Mouse (Mus musculus) midbrain, postnatal 0 days (tissue): ENCODE measurements around the gene Rps6. TPM values are rescaled to one million over a fixed set of nuclear protein-coding genes. Genes with fewer than 3 reads are reported as not detected.

Experiments
- ATAC-seq: fragments of 200-750 bp; cut with Nextera tagmentation; 2 replicates; pipeline ENCODE4 v1.8.0; 2017; ENCODE audit warnings: moderate number of reproducible peaks, mild to moderate bottlenecking, moderate TSS enrichment, moderate library complexity; ENCODE audit not compliant: low FRiP score
- DNase-seq: peaks from one replicate; pipeline ENCODE4 v3.0.0-alpha.2; 2015; ENCODE audit warnings: low spot score
- H3K27ac ChIP-seq: fragments of 300-500 bp; sonication (generic); 2 replicates; pipeline ENCODE4 v1.5.1; 2014; ENCODE audit warnings: low read depth, mild to moderate bottlenecking, low read length, mixed read lengths
- H3K27me3 ChIP-seq: fragments of 300-500 bp; sonication (generic); 2 replicates; pipeline ENCODE4 v1.6.1; 2014; ENCODE audit warnings: low read length, control low read depth, mixed read lengths; ENCODE audit not compliant: insufficient read depth
- H3K36me3 ChIP-seq: fragments of 300-500 bp; sonication (generic); 2 replicates; pipeline ENCODE4 v1.6.1; 2014; ENCODE audit warnings: low read length, control low read depth, mixed read lengths; ENCODE audit not compliant: insufficient read depth
- H3K4me1 ChIP-seq: fragments of 300-500 bp; sonication (generic); 2 replicates; pipeline ENCODE4 v1.6.1; 2014; ENCODE audit warnings: mild to moderate bottlenecking, control low read depth, antibody characterized with exemption, low read length, mixed read lengths; ENCODE audit not compliant: insufficient read depth
- H3K4me2 ChIP-seq: fragments of 300-500 bp; sonication (generic); 2 replicates; pipeline ENCODE4 v1.6.1; 2014; ENCODE audit warnings: low read depth, mild to moderate bottlenecking, low read length, mixed read lengths; ENCODE audit not compliant: poor library complexity, severe bottlenecking
- H3K4me3 ChIP-seq: fragments of 300-500 bp; sonication (generic); 2 replicates; pipeline ENCODE4 v1.5.1; 2014; ENCODE audit warnings: low read depth, mild to moderate bottlenecking, low read length, moderate library complexity
- H3K9ac ChIP-seq: fragments of 300-500 bp; sonication (generic); replicated peaks from 2 replicates; pipeline ENCODE4 v1.6.1; 2014; ENCODE audit warnings: mild to moderate bottlenecking, low read length, moderate library complexity, mixed read lengths; ENCODE audit not compliant: poor library complexity, severe bottlenecking
- H3K9me3 ChIP-seq: fragments of 300-500 bp; sonication (generic); 2 replicates; pipeline ENCODE4 v1.6.1; 2016; ENCODE audit warnings: low read length, control low read depth
- CTCF ChIP-seq: IDR thresholded peaks from 2 replicates; pipeline ENCODE4 v1.5.1; 2016; ENCODE audit warnings: antibody characterized with exemption, mild to moderate bottlenecking
- WGBS: fragments of 180-500 bp; shearing (Covaris S2); extraction: QIAGEN DNeasy Blood & Tissue Kit; methylation state at CpG from one replicate; pipeline ENCODE4 v1.1.7; 2014; 5-methylcytosine and 5-hydroxymethylcytosine counted together
- polyA plus RNA-seq: library from polyadenylated mRNA; unstranded; fragments of >200 nt; fragmentation: Nextera tagmentation; extraction: Ambion mirVana; gene quantifications from 2 replicates; pipeline ENCODE4 v1.2.1, GENCODE M21; 2015
- total RNA-seq: library from RNA; depleted of rRNA; stranded (reverse); fragments of >200 nt; gene quantifications from 2 replicates; pipeline ENCODE4 v1.2.3, GENCODE M21; 2014

Rps6 gene
- total and polyA plus RNA-seq, 2 experiments from 2014 or later = 310 to 941 TPM

DNA sequence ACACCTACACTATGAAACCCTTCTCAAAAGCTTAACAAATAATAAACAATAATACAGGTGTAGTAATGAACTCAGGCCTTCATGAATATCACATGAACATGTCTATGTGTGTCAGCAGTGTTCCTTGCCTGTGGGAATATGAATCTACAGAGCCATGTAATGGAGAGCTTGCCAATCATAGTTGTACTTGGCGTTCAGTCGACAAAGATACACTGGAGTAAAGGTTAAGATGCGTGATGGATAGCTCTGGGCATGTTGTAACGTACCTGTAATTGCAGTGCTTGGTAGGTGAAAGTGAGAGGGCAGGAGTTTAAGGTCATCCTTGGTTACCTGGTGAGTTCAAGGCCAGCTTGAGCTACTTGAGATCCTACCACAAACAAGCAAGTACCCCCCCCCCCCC, 24.0 kb upstream of the Rps6 start:
- WGBS = 90% methylated on average over 4 of the region's 4 CpGs
- Histone ChIP-seq H3K4me2 (no peak overlapping the region), H3K9me3 (no peaks in the 10 kb centered on the region), H3K4me1 (no peaks in the 10 kb centered on the region), H3K27me3 (no peaks in the 10 kb centered on the region), H3K36me3 (no peaks in the 10 kb centered on the region), H3K9ac (no peak overlapping the region), H3K27ac (no peak overlapping the region), H3K4me3 (no peak overlapping the region)
- ATAC-seq (no peak), DNase-seq (no peak)
- no peak for TF ChIP-seq CTCF

DNA sequence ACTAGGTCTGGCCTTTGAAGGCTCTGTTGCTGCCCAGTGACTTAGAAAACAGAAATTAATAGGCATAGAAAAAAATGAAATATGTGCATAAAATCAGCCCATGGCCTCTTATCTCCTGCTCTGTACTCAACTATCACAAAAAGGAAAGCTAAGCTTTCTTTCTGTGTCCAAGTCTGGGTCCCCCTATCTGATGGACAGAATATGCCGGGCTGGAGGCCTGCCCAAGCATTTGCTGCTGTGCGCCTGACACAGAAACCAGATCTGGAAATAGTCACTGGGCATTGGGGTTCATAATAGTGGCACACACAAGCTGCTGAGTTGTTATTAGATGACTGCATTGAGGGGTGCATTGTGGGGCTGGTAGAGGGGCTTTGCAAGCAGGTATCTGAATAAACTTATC, 22.3 kb upstream of the Rps6 start:
- Histone ChIP-seq H3K36me3 (no peaks in the 10 kb centered on the region), H3K27ac (no peak overlapping the region), H3K9me3 (no peaks in the 10 kb centered on the region), H3K27me3 (no peaks in the 10 kb centered on the region), H3K4me1 (no peaks in the 10 kb centered on the region), H3K4me3 (no peak overlapping the region), H3K9ac (no peak overlapping the region), H3K4me2 (no peak overlapping the region)
- WGBS = 93% methylated on average over 2 of the region's 2 CpGs
- TF ChIP-seq CTCF = no peak
- DNase-seq (no peak), ATAC-seq (no peak)

DNA sequence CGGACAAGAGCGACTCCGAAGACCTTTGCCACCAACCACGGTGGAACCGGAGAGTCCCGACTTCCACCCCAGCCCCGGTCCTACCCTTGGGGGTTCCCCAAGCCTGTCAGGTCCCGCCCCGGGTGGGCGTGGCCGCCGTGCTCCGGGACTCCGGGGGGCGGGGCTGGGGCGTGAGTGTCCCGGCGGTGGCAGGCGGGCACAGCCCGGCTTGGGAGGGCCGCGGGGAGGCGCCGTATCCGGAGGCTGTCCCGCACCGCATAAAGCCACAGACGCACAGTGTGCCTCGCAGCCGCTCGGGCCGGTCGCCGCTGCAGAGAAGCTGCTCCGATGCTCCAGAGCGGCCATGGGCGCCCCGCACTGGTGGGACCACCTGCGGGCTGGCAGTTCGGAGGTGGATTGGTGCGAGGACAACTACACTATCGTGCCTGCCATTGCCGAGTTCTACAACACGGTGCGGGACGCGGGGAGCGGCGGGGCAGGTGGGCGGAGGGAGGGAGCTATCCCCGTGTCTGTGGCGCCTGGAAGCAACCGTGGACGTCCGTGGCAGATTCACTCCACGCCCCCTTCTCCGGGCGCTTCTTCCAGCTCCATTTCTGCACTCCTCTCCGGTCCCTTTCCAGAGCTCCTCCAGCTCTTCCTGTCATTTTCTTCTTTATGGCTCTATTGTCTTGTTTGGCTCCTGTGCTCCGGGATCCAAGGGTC, 17.1 kb upstream of the Rps6 start, which contains the start of gene Acer2:
Gene Acer2, plus strand, starts transcription at position 251 of the 702 bp plus-strand sequence.
- Histone ChIP-seq H3K4me1 (no peaks in the 10 kb centered on the region), H3K4me3 (peak within 1 kb of the TSS; percentile 75), H3K36me3 (no peaks in the 10 kb centered on the region), H3K9ac (peak within 1 kb of the TSS; percentile 71), H3K4me2 (peak within 1 kb of the TSS; percentile 98), H3K27me3 (no peaks in the 10 kb centered on the region), H3K9me3 (no peaks in the 10 kb centered on the region), H3K27ac (no peak within 1 kb of the TSS)
- peak; percentile 30; the same call in 1 of the 2 replicates for TF ChIP-seq CTCF
- DNase-seq = peak; percentile 58
- under 1% methylated on average over 56 of the region's 60 CpGs for WGBS
- ATAC-seq = peak; percentile 87

DNA sequence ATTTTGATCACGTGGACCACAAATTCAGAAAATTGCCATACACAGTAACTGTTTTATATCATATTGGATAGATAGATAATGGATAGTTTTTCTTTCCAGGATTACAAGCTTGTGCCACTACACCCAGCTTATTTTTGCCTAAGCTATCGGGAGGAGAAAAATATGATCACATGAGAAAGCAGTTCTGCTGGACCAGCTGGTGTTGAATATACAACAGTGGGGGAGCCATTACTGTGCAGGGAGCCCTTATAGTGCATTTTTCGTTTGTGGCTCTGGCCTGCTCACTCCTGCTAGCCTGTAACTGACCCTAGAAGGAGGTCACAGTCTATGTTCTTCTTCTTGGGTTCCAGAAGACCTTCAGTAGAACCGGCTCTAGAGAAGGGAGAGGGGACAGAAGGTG, 15.9 kb upstream of the Rps6 start:
- DNase-seq = no peak
- no peaks in the 10 kb centered on the region for H3K4me1 ChIP-seq

DNA sequence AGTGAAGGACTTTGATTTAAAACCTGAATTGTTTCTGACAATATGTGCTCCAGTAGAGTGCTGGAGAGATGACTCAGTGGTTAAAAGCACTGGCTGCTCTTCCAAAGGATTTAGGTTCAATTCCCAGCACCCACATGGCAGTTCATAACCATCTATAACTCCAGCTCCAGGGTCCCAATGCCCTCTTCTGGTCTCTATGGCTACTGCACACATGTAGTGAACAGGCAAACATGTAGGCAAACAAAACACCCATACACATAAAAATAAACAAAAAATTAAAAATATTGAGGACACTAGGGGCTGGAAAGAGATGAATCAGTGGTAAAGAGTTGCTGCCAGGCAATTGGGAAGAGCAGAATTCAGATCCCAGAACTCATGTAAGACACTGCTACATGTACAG, 14.8 kb upstream of the Rps6 start:
- H3K36me3 ChIP-seq = no peaks in the 10 kb centered on the region
- no peaks in the 10 kb centered on the region for H3K27me3 ChIP-seq
- no peaks in the 10 kb centered on the region for H3K9me3 ChIP-seq
- H3K4me1 ChIP-seq = no peaks in the 10 kb centered on the region
- no peak overlapping the region for H3K4me3 ChIP-seq
- DNase-seq (no peak), ATAC-seq (no peak)
- no peak for TF ChIP-seq CTCF
- no peak overlapping the region for H3K4me2 ChIP-seq
- H3K27ac ChIP-seq = no peak overlapping the region
- H3K9ac ChIP-seq = no peak overlapping the region

More for the DNA sequence above, 15.9 kb upstream of the Rps6 start:
- no peaks in the 10 kb centered on the region for H3K9me3 ChIP-seq
- no peak for TF ChIP-seq CTCF
- no peak overlapping the region for H3K9ac ChIP-seq
- ATAC-seq = no peak
- H3K4me3 ChIP-seq = no peak overlapping the region
- no peaks in the 10 kb centered on the region for H3K27me3 ChIP-seq
- WGBS = 64% methylated on average over 4 of the region's 4 CpGs
- H3K4me2 ChIP-seq = no peak overlapping the region
- no peaks in the 10 kb centered on the region for H3K36me3 ChIP-seq
- H3K27ac ChIP-seq = no peak overlapping the region

DNA sequence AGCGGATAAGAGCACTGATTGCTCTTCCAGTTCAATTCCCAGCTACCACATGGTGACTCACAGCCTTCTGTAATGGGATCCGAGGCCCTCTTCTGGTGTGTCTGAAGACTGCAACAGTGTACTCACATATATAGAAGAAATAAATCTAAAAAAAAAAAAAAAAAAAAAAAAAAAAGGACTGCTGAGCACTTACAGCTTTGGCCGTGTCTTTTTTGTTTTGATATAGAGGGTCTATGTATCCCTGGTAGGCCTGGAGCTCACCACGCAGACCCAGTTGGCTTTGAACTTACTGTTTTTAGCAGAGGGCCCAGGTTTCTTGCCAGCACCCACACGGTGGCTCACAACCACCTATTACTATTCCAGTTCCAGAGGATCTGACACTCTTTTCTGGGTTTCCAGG, 6.9 kb upstream of the Rps6 start:
- 76% methylated on average over 5 of the region's 5 CpGs for WGBS
- Histone ChIP-seq H3K9ac (no peak overlapping the region), H3K4me1 (no peaks in the 10 kb centered on the region), H3K27ac (no peak overlapping the region), H3K9me3 (no peaks in the 10 kb centered on the region), H3K4me2 (no peak overlapping the region), H3K36me3 (no peaks in the 10 kb centered on the region), H3K4me3 (no peak overlapping the region), H3K27me3 (no peaks in the 10 kb centered on the region)
- TF ChIP-seq CTCF = no peak
- DNase-seq (no peak), ATAC-seq (no peak)
